ENCODE assay signal across 10 mouse cellular contexts in the genomic region with DNA sequence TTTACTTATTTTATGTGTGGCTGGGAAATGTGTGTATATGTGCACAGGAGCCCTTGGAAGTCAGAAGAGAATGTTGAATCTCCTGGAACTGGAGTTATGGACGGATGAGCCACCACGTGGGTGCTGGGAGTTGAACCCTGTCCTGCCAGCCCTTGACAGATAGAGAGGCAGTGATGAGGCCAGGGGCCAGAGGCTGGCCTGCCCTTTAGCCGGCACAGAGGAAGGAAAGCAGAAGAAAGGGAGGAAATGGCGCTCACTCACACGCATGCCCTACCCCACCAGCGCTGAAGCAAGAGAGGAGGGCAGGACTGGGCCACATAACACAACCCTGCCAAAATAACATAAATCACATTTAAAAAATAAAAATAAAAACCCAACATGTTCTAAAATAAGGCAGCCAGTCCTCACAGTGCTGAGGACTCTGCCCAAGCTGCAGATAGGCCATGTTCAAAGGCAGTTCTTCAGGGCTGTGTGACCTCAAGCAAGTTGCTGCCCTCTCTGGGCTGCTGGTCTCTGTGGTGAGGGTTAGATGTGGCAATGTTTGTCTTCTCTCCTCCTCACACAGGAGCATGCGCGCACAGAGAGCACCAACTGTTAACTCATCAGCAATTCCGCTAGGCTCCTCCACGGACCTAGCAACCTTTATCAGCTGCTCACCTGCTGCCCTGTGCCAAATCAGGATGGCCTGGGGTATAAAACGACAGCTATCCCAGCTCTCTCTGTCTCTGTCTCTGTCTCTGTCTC. TPM values are rescaled to one million over a fixed set of nuclear protein-coding genes. Genes with fewer than 3 reads are reported as not detected.
DNase-seq lines count a peak whose midpoint lies in the region; ATAC-seq and TF ChIP-seq lines count a peak whose summit lies in the region.
"Had no signal": no experiment of that assay in that cellular context is flagged by ENCODE, and none has a peak within 500 bp of the region (broad histone marks: within the 10 kb centered on the region; RNA-seq: fewer than 3 reads in every experiment).

No protein-coding gene starts in this region.

- TF ChIP-seq EP300 in stomach, postnatal 0 days (optimal IDR thresholded peaks at IDR 0.05): no peak

- H3K27me3 ChIP-seq in stomach, embryonic 14.5 days (ENCODE audit: control insufficient read depth, insufficient read depth, low read length): no peaks in the 10 kb centered on the region
- no peaks in the 10 kb centered on the region for H3K27me3 ChIP-seq in stomach, postnatal 0 days (ENCODE audit: control insufficient read depth, insufficient read depth, low read length)
- no peaks in the 10 kb centered on the region for H3K27me3 ChIP-seq in liver, embryonic 15.5 days
- no peaks in the 10 kb centered on the region; the same call in 1 of the 2 replicates for H3K27me3 ChIP-seq in hindbrain, embryonic 12.5 days
- H3K27me3 ChIP-seq: heart, embryonic 15.5 days had no signal

- TF ChIP-seq CTCF in stomach, postnatal 0 days (IDR thresholded peaks at IDR 0.05; ENCODE audit: low read depth): no peak

- no peaks in the 10 kb centered on the region for H3K9me3 ChIP-seq in stomach, embryonic 14.5 days (ENCODE audit: control insufficient read depth, low read depth, low read length)
- no peaks in the 10 kb centered on the region for H3K9me3 ChIP-seq in stomach, postnatal 0 days (ENCODE audit: control insufficient read depth, low read length)
- H3K9me3 ChIP-seq in liver, embryonic 15.5 days (replicated peaks): no peaks in the 10 kb centered on the region
- no peaks in the 10 kb centered on the region for H3K9me3 ChIP-seq in hindbrain, embryonic 12.5 days (replicated peaks)
- H3K9me3 ChIP-seq: heart, embryonic 15.5 days had no signal

- DNase-seq in stomach, postnatal 0 days (ENCODE audit: low spot score): no peak
- peak; percentile 72 for DNase-seq in kidney, postnatal 10 days
- no peak for DNase-seq in frontal cortex, adult 2 months (ENCODE audit: extremely low spot score in 1 of 2, low spot score in 1 of 2)
- DNase-seq in retina, embryonic 14.5 days (ENCODE audit: low spot score): no peak
- no peak for DNase-seq in spleen, postnatal 4 days (ENCODE audit: low spot score in 2 of 2)

- peaks cover 3% of the 10 kb centered on the region; the same call in 1 of the 2 replicates for H3K36me3 ChIP-seq in stomach, embryonic 14.5 days (ENCODE audit: control insufficient read depth, insufficient read depth, low read length)
- H3K36me3 ChIP-seq in stomach, postnatal 0 days (ENCODE audit: control insufficient read depth, insufficient read depth, low read length): no peaks in the 10 kb centered on the region
- H3K36me3 ChIP-seq in liver, embryonic 15.5 days (replicated peaks): no peaks in the 10 kb centered on the region
- H3K36me3 ChIP-seq in hindbrain, embryonic 12.5 days: no peaks in the 10 kb centered on the region
- H3K36me3 ChIP-seq: heart, embryonic 15.5 days had no signal

- peaks cover 22% of the 10 kb centered on the region for H3K4me1 ChIP-seq in stomach, embryonic 14.5 days (ENCODE audit: control insufficient read depth, insufficient read depth, low read length)
- H3K4me1 ChIP-seq in stomach, postnatal 0 days (replicated peaks; ENCODE audit: control insufficient read depth, insufficient read depth): no peaks in the 10 kb centered on the region
- H3K4me1 ChIP-seq in liver, embryonic 15.5 days (replicated peaks): peaks cover 25% of the 10 kb centered on the region
- peaks cover 16% of the 10 kb centered on the region for H3K4me1 ChIP-seq in hindbrain, embryonic 12.5 days

- WGBS in stomach, embryonic 14.5 days: 56% methylated on average over 11 of the region's 11 CpGs
- WGBS in stomach, postnatal 0 days: 56% methylated on average over 11 of the region's 11 CpGs
- 25% methylated on average over 11 of the region's 11 CpGs for WGBS in liver, embryonic 15.5 days (ENCODE audit: insufficient replicate concordance)
- 76% methylated on average over 10 of the region's 11 CpGs for WGBS in hindbrain, embryonic 12.5 days

- no peak overlapping the region for H3K4me3 ChIP-seq in stomach, embryonic 14.5 days (ENCODE audit: low read depth, low read length)
- no peak overlapping the region for H3K4me3 ChIP-seq in stomach, postnatal 0 days (ENCODE audit: low read depth, low read length)
- H3K4me3 ChIP-seq in liver, embryonic 15.5 days (replicated peaks): no peak overlapping the region
- no peak overlapping the region for H3K4me3 ChIP-seq in hindbrain, embryonic 12.5 days
- H3K4me3 ChIP-seq: heart, embryonic 15.5 days had no signal

- H3K4me2 ChIP-seq in stomach, embryonic 14.5 days (replicated peaks; ENCODE audit: low read depth, low read length): no peak overlapping the region
- H3K4me2 ChIP-seq in stomach, postnatal 0 days (replicated peaks; ENCODE audit: low read depth): no peak overlapping the region
- no peak overlapping the region for H3K4me2 ChIP-seq in liver, embryonic 15.5 days
- H3K4me2 ChIP-seq in hindbrain, embryonic 12.5 days (replicated peaks): no peak overlapping the region
- H3K4me2 ChIP-seq: heart, embryonic 15.5 days had no signal

- H3K9ac ChIP-seq in stomach, embryonic 14.5 days (replicated peaks; ENCODE audit: low read depth, low read length): no peak overlapping the region
- H3K9ac ChIP-seq in stomach, postnatal 0 days (ENCODE audit: low read length): no peak overlapping the region
- no peak overlapping the region for H3K9ac ChIP-seq in liver, embryonic 15.5 days
- no peak overlapping the region for H3K9ac ChIP-seq in hindbrain, embryonic 12.5 days
- H3K9ac ChIP-seq: heart, embryonic 15.5 days had no signal

- peak overlapping the region; percentile 15; the same call in 1 of the 2 replicates for H3K27ac ChIP-seq in stomach, embryonic 14.5 days (ENCODE audit: low read length)
- H3K27ac ChIP-seq in stomach, postnatal 0 days (replicated peaks): no peak overlapping the region
- H3K27ac ChIP-seq in liver, embryonic 15.5 days (replicated peaks): 0 out of 2 replicates have a peak overlapping the region, but pooled peaks have one; percentile 6
- no peak overlapping the region for H3K27ac ChIP-seq in hindbrain, embryonic 12.5 days
- H3K27ac ChIP-seq: heart, embryonic 15.5 days; macrophage had no signal

- no peak for ATAC-seq in stomach, embryonic 14.5 days (ENCODE audit: insufficient number of reproducible peaks, insufficient read depth, low FRiP score, low read depth)
- ATAC-seq in stomach, postnatal 0 days (ENCODE audit: low FRiP score, low TSS enrichment): no peak
- no peak for ATAC-seq in liver, embryonic 15.5 days (ENCODE audit: insufficient read depth)
- no peak for ATAC-seq in hindbrain, embryonic 12.5 days (ENCODE audit: low FRiP score)

RNA-seq across cellular contexts. Expression of a gene that starts 9.7 kb away (rescaled TPM):
- polyA plus RNA-seq in stomach, embryonic 14.5 days (2014; fragmentation: Nextera tagmentation; extraction: Ambion mirVana): 46.1 and 49.0 TPM in 2 replicates
- polyA plus RNA-seq in stomach, postnatal 0 days (2015; fragmentation: Nextera tagmentation; extraction: Ambion mirVana): 35.3 and 36.6 TPM in 2 replicates
- 4.0 and 4.2 TPM in 2 replicates for polyA plus RNA-seq in liver, embryonic 15.5 days (2015; fragmentation: Nextera tagmentation; extraction: Ambion mirVana)
- 17.6 and 22.6 TPM in 2 replicates for polyA plus RNA-seq in frontal cortex, adult 2 months (2012; rRNA removed)
- 41.0 and 44.1 TPM in 2 replicates for polyA plus RNA-seq in hindbrain, embryonic 12.5 days (2016; fragmentation: Nextera tagmentation; extraction: Ambion mirVana)
- polyA plus RNA-seq: macrophage had no signal

RNA-seq across cellular contexts. Expression of a gene that starts 18.1 kb away (rescaled TPM):
- 106 and 117 TPM in 2 replicates for polyA plus RNA-seq in stomach, embryonic 14.5 days (2014; fragmentation: Nextera tagmentation; extraction: Ambion mirVana)
- 154 and 166 TPM in 2 replicates for polyA plus RNA-seq in stomach, postnatal 0 days (2015; fragmentation: Nextera tagmentation; extraction: Ambion mirVana)
- polyA plus RNA-seq in liver, embryonic 15.5 days (2015; fragmentation: Nextera tagmentation; extraction: Ambion mirVana): 79.1 and 85.3 TPM in 2 replicates
- polyA plus RNA-seq in frontal cortex, adult 2 months (2012; rRNA removed): 202 and 208 TPM in 2 replicates
- 101 and 106 TPM in 2 replicates for polyA plus RNA-seq in hindbrain, embryonic 12.5 days (2016; fragmentation: Nextera tagmentation; extraction: Ambion mirVana)

RNA-seq across cellular contexts. Expression of a gene that starts 18.3 kb away (rescaled TPM):
- 30.5 and 34.6 TPM in 2 replicates for polyA plus RNA-seq in stomach, embryonic 14.5 days (2014; fragmentation: Nextera tagmentation; extraction: Ambion mirVana)
- polyA plus RNA-seq in stomach, postnatal 0 days (2015; fragmentation: Nextera tagmentation; extraction: Ambion mirVana): 10.4 and 11.2 TPM in 2 replicates
- polyA plus RNA-seq in liver, embryonic 15.5 days (2015; fragmentation: Nextera tagmentation; extraction: Ambion mirVana): 17.5 and 20.7 TPM in 2 replicates
- polyA plus RNA-seq in frontal cortex, adult 2 months (2012; rRNA removed): 39.0 and 44.1 TPM in 2 replicates
- polyA plus RNA-seq in hindbrain, embryonic 12.5 days (2016; fragmentation: Nextera tagmentation; extraction: Ambion mirVana): 71.9 and 80.6 TPM in 2 replicates

RNA-seq across cellular contexts. Expression of a gene that starts 41.8 kb away (rescaled TPM):
- 2.9 and 4.5 TPM in 2 replicates for polyA plus RNA-seq in stomach, embryonic 14.5 days (2014; fragmentation: Nextera tagmentation; extraction: Ambion mirVana)
- 2.0 and 2.6 TPM in 2 replicates for polyA plus RNA-seq in stomach, postnatal 0 days (2015; fragmentation: Nextera tagmentation; extraction: Ambion mirVana)
- 13.2 and 15.3 TPM in 2 replicates for polyA plus RNA-seq in liver, embryonic 15.5 days (2015; fragmentation: Nextera tagmentation; extraction: Ambion mirVana)
- polyA plus RNA-seq in frontal cortex, adult 2 months (2012; rRNA removed): 34.0 and 40.3 TPM in 2 replicates
- 1.3 and 2.3 TPM in 2 replicates for polyA plus RNA-seq in hindbrain, embryonic 12.5 days (2016; fragmentation: Nextera tagmentation; extraction: Ambion mirVana)

RNA-seq across cellular contexts. Expression of a gene that starts 55.0 kb away (rescaled TPM):
- polyA plus RNA-seq in stomach, embryonic 14.5 days (2014; fragmentation: Nextera tagmentation; extraction: Ambion mirVana): 4.1 and 5.7 TPM in 2 replicates
- polyA plus RNA-seq in stomach, postnatal 0 days (2015; fragmentation: Nextera tagmentation; extraction: Ambion mirVana): 5.5 and 6.0 TPM in 2 replicates
- 2.6 and 2.8 TPM in 2 replicates for polyA plus RNA-seq in liver, embryonic 15.5 days (2015; fragmentation: Nextera tagmentation; extraction: Ambion mirVana)
- polyA plus RNA-seq in frontal cortex, adult 2 months (2012; rRNA removed): 9.4 and 9.5 TPM in 2 replicates
- polyA plus RNA-seq in hindbrain, embryonic 12.5 days (2016; fragmentation: Nextera tagmentation; extraction: Ambion mirVana): 7.6 and 7.8 TPM in 2 replicates

Comparison
In these comparisons a context has a peak if more than half of its experiments do, and no peak if none do; other contexts are left out.
1. H3K27ac ChIP-seq: peak in stomach, embryonic 14.5 days (single experiment) and liver, embryonic 15.5 days (single experiment); none in stomach, postnatal 0 days (single experiment) and hindbrain, embryonic 12.5 days (single experiment).